Mouse (Mus musculus) common myeloid progenitor, adult 5-6 weeks (primary cell): Measurements from ENCODE around the gene Atp1a1. TPM values are rescaled to one million over a fixed set of nuclear protein-coding genes. Genes with fewer than 3 reads are reported as not detected.

ENCODE experiments used
- total RNA-seq: library from RNA; stranded (forward); fragments of 200-1000, 187-1606 nt; gene quantifications from 2 replicates; pipeline ENCODE4 v1.2.3, GENCODE M21; 2017

The Atp1a1 gene
- total RNA-seq, 1 experiment from 2014 or later = 133 TPM

Other genes starting within 250 kb of the Atp1a1 start
- gene Igsf3, start 227.6 kb downstream of the Atp1a1 start, total RNA-seq = 3.4 and 3.6 TPM in 2 replicates
- gene Mab21l3, start 244.3 kb upstream of the Atp1a1 start, total RNA-seq = not detected in 2 replicates